Mouse (Mus musculus) liver, postnatal 0 days (tissue): ENCODE results near the gene Sec24a.

Experiments
- CTCF ChIP-seq: sonication (generic); IDR thresholded peaks from 2 replicates; pipeline ENCODE4 v1.5.1; 2016; ENCODE audit warnings: antibody characterized with exemption, low read depth
- EP300 ChIP-seq: IDR thresholded peaks from 2 replicates; pipeline ENCODE4 v1.6.1; 2016; ENCODE audit warnings: antibody characterized with exemption, low read depth, mild to moderate bottlenecking

GRCm38 (mm10) chr11:51721066-51721465, 42.4 kb downstream of the Sec24a start:
- TF ChIP-seq CTCF (no peak), EP300 (no peak)
